Mouse (Mus musculus) bone marrow macrophage, adult 2 months (primary cell): Measurements from ENCODE around the gene Gm49380.

ENCODE experiments used
- CTCF ChIP-seq: IDR thresholded peaks from 2 replicates; pipeline ENCODE4 v1.5.1; 2012; ENCODE audit warnings: low read depth, mild to moderate bottlenecking, low read length, moderate library complexity
- POLR2A ChIP-seq: IDR thresholded peaks from 2 replicates; pipeline ENCODE4 v1.6.1; 2012; ENCODE audit warnings: mild to moderate bottlenecking, low read depth, low read length, borderline replicate concordance

- TF ChIP-seq CTCF (no peak), POLR2A (no peak)
These were observed 63.7 kb downstream of the Gm49380 start for GRCm38 (mm10) chr9:44049381-44050165.
